Mouse (Mus musculus) central nervous system, embryonic 18 days (tissue): Measurements from ENCODE around the gene Syngr4. TPM values are rescaled to one million over a fixed set of nuclear protein-coding genes. Genes with fewer than 3 reads are reported as not detected.

ENCODE experiments used
- polyA plus RNA-seq: library from polyadenylated mRNA; depleted of rRNA; stranded (reverse); fragments of >200 nt; gene quantifications from 2 replicates; pipeline ENCODE4 v1.2.3, GENCODE M21; 2012; rRNA removed

The Syngr4 gene
- polyA plus RNA-seq, result 0.15 and 0.18 TPM in 2 replicates

GRCm38 (mm10) chr7:45896517-45897257 is at the start of gene Syngr4, which contains the start of gene Tmem143:
Gene Syngr4, minus strand, starts transcription at chr7:45896714.
Gene Tmem143, plus strand, starts transcription at chr7:45896941.

GRCm38 (mm10) chr7:45923762-45924428 is 27.4 kb upstream of the Syngr4 start, which contains the start of gene Ccdc114:
Gene Ccdc114, plus strand, starts transcription at chr7:45924072.

GRCm38 (mm10) chr7:45921242-45921621 is 24.7 kb upstream of the Syngr4 start, which contains the start of gene Emp3:
Gene Emp3, minus strand, starts transcription at chr7:45921404.

GRCm38 (mm10) chr7:45878278-45878677 is 18.2 kb downstream of the Syngr4 start, which contains the start of gene Grin2d:
Gene Grin2d, minus strand, starts transcription at chr7:45878378.

GRCm38 (mm10) chr7:45872624-45873023 is 23.9 kb downstream of the Syngr4 start, which contains the start of gene Kdelr1:
Gene Kdelr1, plus strand, starts transcription at chr7:45872772.

Other genes starting within 250 kb of the Syngr4 start
- 0.06 and 0.07 TPM in 2 replicates for gene Fut2, start 230.3 kb downstream of the Syngr4 start, polyA plus RNA-seq
- gene Ntn5, start 212.7 kb downstream of the Syngr4 start, polyA plus RNA-seq, result 0.48 and 0.64 TPM in 2 replicates
- 0.43 and 0.63 TPM in 2 replicates for gene Sec1, start 202.3 kb downstream of the Syngr4 start, polyA plus RNA-seq
- 162 and 178 TPM in 2 replicates for gene Car11, start 196.9 kb downstream of the Syngr4 start, polyA plus RNA-seq
- gene Dbp, start 191.6 kb downstream of the Syngr4 start, polyA plus RNA-seq, result 12.3 and 12.4 TPM in 2 replicates
- gene Rpl18, start 181.3 kb downstream of the Syngr4 start, polyA plus RNA-seq, result 517 and 597 TPM in 2 replicates
- 24.6 and 26.1 TPM in 2 replicates for gene Sphk2, start 178.7 kb downstream of the Syngr4 start, polyA plus RNA-seq
- 0.25 and 0.30 TPM in 2 replicates for gene Fam83e, start 175.5 kb downstream of the Syngr4 start, polyA plus RNA-seq
- gene Spaca4, start 170.9 kb downstream of the Syngr4 start, polyA plus RNA-seq, result not detected in 2 replicates
- 215 and 251 TPM in 2 replicates for gene Lmtk3, start 113.0 kb downstream of the Syngr4 start, polyA plus RNA-seq
- 6.0 and 6.2 TPM in 2 replicates for gene Sult2b1, start 112.0 kb downstream of the Syngr4 start, polyA plus RNA-seq
- gene Cyth2, start 82.1 kb downstream of the Syngr4 start, polyA plus RNA-seq, result 223 and 229 TPM in 2 replicates
- 2.0 and 2.3 TPM in 2 replicates for gene Kcnj14, start 71.9 kb downstream of the Syngr4 start, polyA plus RNA-seq
- 21.7 and 23.2 TPM in 2 replicates for gene Grwd1, start 65.8 kb downstream of the Syngr4 start, polyA plus RNA-seq
- gene Kdelr1, start 23.9 kb downstream of the Syngr4 start, polyA plus RNA-seq, result 182 and 199 TPM in 2 replicates
- 23.7 and 25.3 TPM in 2 replicates for gene Grin2d, start 18.3 kb downstream of the Syngr4 start, polyA plus RNA-seq
- gene Tmem143, start 227 bp upstream of the Syngr4 start, polyA plus RNA-seq, result 21.2 and 24.5 TPM in 2 replicates
- gene Emp3, start 24.7 kb upstream of the Syngr4 start, polyA plus RNA-seq, result 21.5 and 25.1 TPM in 2 replicates
- 6.0 and 7.1 TPM in 2 replicates for gene Ccdc114, start 27.4 kb upstream of the Syngr4 start, polyA plus RNA-seq
- gene Abcc6, start 133.6 kb upstream of the Syngr4 start, polyA plus RNA-seq, result 1.2 and 1.3 TPM in 2 replicates
- gene Nomo1, start 137.0 kb upstream of the Syngr4 start, polyA plus RNA-seq, result 41.8 and 44.8 TPM in 2 replicates
- 12.6 and 18.7 TPM in 2 replicates for gene Kcnj11, start 204.1 kb upstream of the Syngr4 start, polyA plus RNA-seq